Mouse (Mus musculus) hindbrain, embryonic 14.5 days (tissue): ENCODE data around the gene Sgcd. TPM values are rescaled to one million over a fixed set of nuclear protein-coding genes. Genes with fewer than 3 reads are reported as not detected.
A peak's percentile ranks its signal among the peaks of the same experiment; 100 is the strongest.

Experiments used
- ATAC-seq: fragments of 200-750 bp; cut with Nextera tagmentation; 2 replicates; pipeline ENCODE4 v1.8.0; 2017; ENCODE audit warnings: moderate number of reproducible peaks, mild to moderate bottlenecking, moderate TSS enrichment, moderate library complexity; ENCODE audit not compliant: low FRiP score
- DNase-seq: peaks from one replicate; pipeline ENCODE4 v3.0.0-alpha.2; 2015; ENCODE audit warnings: low spot score
- H3K27ac ChIP-seq: fragments of 300-500 bp; sonication (generic); 2 replicates; pipeline ENCODE4 v1.5.1; 2014; ENCODE audit warnings: mild to moderate bottlenecking, moderate library complexity
- H3K27me3 ChIP-seq: fragments of 300-500 bp; sonication (generic); 2 replicates; pipeline ENCODE4 v1.6.1; 2014; ENCODE audit warnings: mild to moderate bottlenecking, low read length, mixed read lengths; ENCODE audit not compliant: control insufficient read depth, insufficient read depth
- H3K36me3 ChIP-seq: fragments of 300-500 bp; sonication (generic); replicated peaks from 2 replicates; pipeline ENCODE4 v1.6.1; 2014; ENCODE audit not compliant: control insufficient read depth, insufficient read depth
- H3K4me1 ChIP-seq: fragments of 300-500 bp; sonication (generic); replicated peaks from 2 replicates; pipeline ENCODE4 v1.6.1; 2014; ENCODE audit warnings: antibody characterized with exemption, low read length, mixed read lengths; ENCODE audit not compliant: control insufficient read depth, insufficient read depth
- H3K4me2 ChIP-seq: fragments of 300-500 bp; sonication (generic); replicated peaks from 2 replicates; pipeline ENCODE4 v1.6.1; 2014; ENCODE audit warnings: mild to moderate bottlenecking, moderate library complexity
- H3K4me3 ChIP-seq: fragments of 300-500 bp; sonication (generic); replicated peaks from 2 replicates; pipeline ENCODE4 v1.5.1; 2014; ENCODE audit warnings: mild to moderate bottlenecking, low read length
- H3K9ac ChIP-seq: fragments of 300-500 bp; sonication (generic); 2 replicates; pipeline ENCODE4 v1.6.1; 2014
- H3K9me3 ChIP-seq: fragments of 300-500 bp; sonication (generic); 2 replicates; pipeline ENCODE4 v1.6.1; 2016; ENCODE audit warnings: low read length; ENCODE audit not compliant: control insufficient read depth
- WGBS: fragments of 180-500 bp; shearing (Covaris S2); extraction: QIAGEN DNeasy Blood & Tissue Kit; methylation state at CpG from one replicate; pipeline ENCODE4 v1.1.7; 2014; 5-methylcytosine and 5-hydroxymethylcytosine counted together
- polyA plus RNA-seq: library from polyadenylated mRNA; unstranded; fragments of >200 nt; fragmentation: Nextera tagmentation; extraction: Ambion mirVana; gene quantifications from 2 replicates; pipeline ENCODE4 v1.2.1, GENCODE M21; 2014

The Sgcd gene
- 5.1 and 5.7 TPM in 2 replicates for polyA plus RNA-seq

- peak within 1 kb of the TSS; percentile 85 for H3K4me2 ChIP-seq
- H3K27me3 ChIP-seq: 0 out of 2 replicates have a peak, but pooled peaks cover 5% of the 10 kb centered on the region
- peaks cover 10% of the 10 kb centered on the region for H3K4me1 ChIP-seq
- DNase-seq: peak; percentile 61
- H3K27ac ChIP-seq: peak within 1 kb of the TSS; percentile 81
- peak within 1 kb of the TSS; percentile 65 for H3K4me3 ChIP-seq
- H3K9me3 ChIP-seq: no peaks in the 10 kb centered on the region
- WGBS: 1% methylated on average over 63 of the region's 67 CpGs
- peak; percentile 88 for ATAC-seq
- peak within 1 kb of the TSS; percentile 86 for H3K9ac ChIP-seq
- H3K36me3 ChIP-seq: no peaks in the 10 kb centered on the region
Observed at GRCm38 (mm10) chr11:47988697-47989533, at the start of gene Sgcd. Sgcd (minus strand) TSS chr11:47988969.

GRCm38 (mm10) chr11:48038051-48038450, 49.3 kb upstream of the Sgcd start:
- WGBS: 61% methylated on average over 4 of the region's 4 CpGs
- no peaks in the 10 kb centered on the region for H3K9me3 ChIP-seq
- DNase-seq: no peak
- no peak overlapping the region for H3K27ac ChIP-seq
- ATAC-seq: no peak
- no peak overlapping the region for H3K4me3 ChIP-seq
- H3K36me3 ChIP-seq: no peaks in the 10 kb centered on the region
- H3K27me3 ChIP-seq: no peaks in the 10 kb centered on the region
- H3K9ac ChIP-seq: no peak overlapping the region
- H3K4me1 ChIP-seq: 0 out of 2 replicates have a peak, but pooled peaks cover 4% of the 10 kb centered on the region
- H3K4me2 ChIP-seq: no peak overlapping the region

GRCm38 (mm10) chr11:48012836-48013235, 24.1 kb upstream of the Sgcd start:
- Histone ChIP-seq H3K36me3 (no peaks in the 10 kb centered on the region), H3K4me3 (no peak overlapping the region), H3K27me3 (no peaks in the 10 kb centered on the region), H3K27ac (no peak overlapping the region), H3K9me3 (peaks cover 4% of the 10 kb centered on the region), H3K4me1 (no peaks in the 10 kb centered on the region), H3K9ac (no peak overlapping the region), H3K4me2 (no peak overlapping the region)
- WGBS: 56% methylated on average over 3 of the region's 3 CpGs
- DNase-seq: no peak
- ATAC-seq: no peak

- Histone ChIP-seq H3K4me1 (peaks cover 10% of the 10 kb centered on the region), H3K9ac (peak overlapping the region; percentile 86), H3K9me3 (no peaks in the 10 kb centered on the region), H3K27me3 (0 out of 2 replicates have a peak, but pooled peaks cover 5% of the 10 kb centered on the region), H3K27ac (peak overlapping the region; percentile 81), H3K4me3 (peak overlapping the region; percentile 65), H3K4me2 (peak overlapping the region; percentile 85), H3K36me3 (no peaks in the 10 kb centered on the region)
- under 1% methylated on average over 29 of the region's 31 CpGs for WGBS
- peak; percentile 77 for ATAC-seq
- peak; percentile 36 for DNase-seq
Observed at GRCm38 (mm10) chr11:47988333-47988696, 454 bp downstream of the Sgcd start.

GRCm38 (mm10) chr11:47987893-47988267, 889 bp downstream of the Sgcd start:
- WGBS: 9% methylated on average over 12 of the region's 12 CpGs
- H3K27me3 ChIP-seq: 0 out of 2 replicates have a peak, but pooled peaks cover 5% of the 10 kb centered on the region

GRCm38 (mm10) chr11:47987251-47987892, 1.4 kb downstream of the Sgcd start:
- H3K4me2 ChIP-seq: peak overlapping the region; percentile 85
- H3K4me1 ChIP-seq: peaks cover 10% of the 10 kb centered on the region
- 51% methylated on average over 8 of the region's 8 CpGs for WGBS
- no peaks in the 10 kb centered on the region for H3K36me3 ChIP-seq
- H3K27ac ChIP-seq: no peak overlapping the region
- peak overlapping the region; percentile 65 for H3K4me3 ChIP-seq
- peak overlapping the region; percentile 86 for H3K9ac ChIP-seq
- ATAC-seq (peak; percentile 31; the same call in 1 of the 2 replicates), DNase-seq (no peak)
- no peaks in the 10 kb centered on the region for H3K9me3 ChIP-seq
- H3K27me3 ChIP-seq: 0 out of 2 replicates have a peak, but pooled peaks cover 5% of the 10 kb centered on the region

More at GRCm38 (mm10) chr11:47987893-47988267, 889 bp downstream of the Sgcd start:
- Histone ChIP-seq H3K27ac (peak overlapping the region; percentile 81; the same call in 1 of the 2 replicates), H3K4me3 (peak overlapping the region; percentile 65), H3K36me3 (no peaks in the 10 kb centered on the region), H3K9me3 (no peaks in the 10 kb centered on the region), H3K9ac (peak overlapping the region; percentile 86), H3K4me1 (peaks cover 10% of the 10 kb centered on the region), H3K4me2 (peak overlapping the region; percentile 85)
- ATAC-seq (no peak), DNase-seq (no peak)

GRCm38 (mm10) chr11:47982152-47982551, 6.6 kb downstream of the Sgcd start:
- Histone ChIP-seq H3K4me1 (no peaks in the 10 kb centered on the region), H3K27me3 (no peaks in the 10 kb centered on the region), H3K4me2 (no peak overlapping the region), H3K9ac (no peak overlapping the region), H3K9me3 (no peaks in the 10 kb centered on the region), H3K4me3 (no peak overlapping the region), H3K27ac (no peak overlapping the region), H3K36me3 (no peaks in the 10 kb centered on the region)
- no peak for ATAC-seq
- DNase-seq: no peak
- 70% methylated on average over 1 of the region's 1 CpGs for WGBS

GRCm38 (mm10) chr11:47981108-47981507, 7.7 kb downstream of the Sgcd start:
- WGBS: 74% methylated on average over 2 of the region's 2 CpGs
- H3K4me1 ChIP-seq: no peaks in the 10 kb centered on the region
- ATAC-seq (no peak), DNase-seq (no peak)
- H3K9me3 ChIP-seq: no peaks in the 10 kb centered on the region
- no peak overlapping the region for H3K9ac ChIP-seq
- no peak overlapping the region for H3K27ac ChIP-seq
- no peak overlapping the region for H3K4me3 ChIP-seq
- H3K36me3 ChIP-seq: no peaks in the 10 kb centered on the region
- H3K4me2 ChIP-seq: no peak overlapping the region
- no peaks in the 10 kb centered on the region for H3K27me3 ChIP-seq

GRCm38 (mm10) chr11:47953291-47953690, 35.5 kb downstream of the Sgcd start:
- Histone ChIP-seq H3K4me1 (no peaks in the 10 kb centered on the region), H3K4me3 (no peak overlapping the region), H3K27me3 (no peaks in the 10 kb centered on the region), H3K4me2 (no peak overlapping the region), H3K27ac (no peak overlapping the region), H3K36me3 (no peaks in the 10 kb centered on the region), H3K9ac (no peak overlapping the region), H3K9me3 (no peaks in the 10 kb centered on the region)
- no peak for DNase-seq
- no peak for ATAC-seq
- WGBS: 69% methylated on average over 3 of the region's 3 CpGs
